In genomic region chr2:157766591-157766990, GRCm38 (mm10) we compare ENCODE assay signal across 19 mouse cellular contexts. TPM values are rescaled to one million over a fixed set of nuclear protein-coding genes. Genes with fewer than 3 reads are reported as not detected.
DNase-seq lines count a peak whose midpoint lies in the region; ATAC-seq and TF ChIP-seq lines count a peak whose summit lies in the region.
"Had no signal": no experiment of that assay in that cellular context is flagged by ENCODE, and none has a peak within 500 bp of the region (broad histone marks: within the 10 kb centered on the region; RNA-seq: fewer than 3 reads in every experiment).

No protein-coding gene starts in this region.

- H3K9ac ChIP-seq in hindbrain, embryonic 14.5 days = no peak overlapping the region
- no peak overlapping the region for H3K9ac ChIP-seq in midbrain, embryonic 15.5 days
- H3K9ac ChIP-seq: heart, embryonic 13.5 days; midbrain, embryonic 12.5 days; neural tube, embryonic 12.5 days had no signal

- WGBS in hindbrain, embryonic 14.5 days = 53% methylated on average over 7 of the region's 7 CpGs
- WGBS in midbrain, embryonic 15.5 days = 59% methylated on average over 7 of the region's 7 CpGs

- H3K4me2 ChIP-seq in hindbrain, embryonic 14.5 days (replicated peaks) = no peak overlapping the region
- no peak overlapping the region for H3K4me2 ChIP-seq in midbrain, embryonic 15.5 days
- H3K4me2 ChIP-seq: heart, embryonic 13.5 days; midbrain, embryonic 12.5 days; neural tube, embryonic 12.5 days had no signal

- no peaks in the 10 kb centered on the region for H3K27me3 ChIP-seq in hindbrain, embryonic 14.5 days (ENCODE audit: control insufficient read depth, insufficient read depth, low read length)
- H3K27me3 ChIP-seq in midbrain, embryonic 15.5 days (replicated peaks) = no peaks in the 10 kb centered on the region
- H3K27me3 ChIP-seq: heart, embryonic 13.5 days; midbrain, embryonic 12.5 days; neural tube, embryonic 12.5 days had no signal

- no peak for ATAC-seq in hindbrain, embryonic 14.5 days (ENCODE audit: low FRiP score)
- no peak for ATAC-seq in midbrain, embryonic 15.5 days (replicated peaks)
- ATAC-seq: CD4-positive, CD25-positive, alpha-beta regulatory T cell, adult 4 months had no signal

- H3K27ac ChIP-seq in hindbrain, embryonic 14.5 days = peak overlapping the region; percentile 79
- peak overlapping the region; percentile 68 for H3K27ac ChIP-seq in midbrain, embryonic 15.5 days
- H3K27ac ChIP-seq: heart, embryonic 13.5 days; midbrain, embryonic 12.5 days; neural tube, embryonic 12.5 days had no signal

- no peaks in the 10 kb centered on the region for H3K36me3 ChIP-seq in hindbrain, embryonic 14.5 days (replicated peaks; ENCODE audit: control insufficient read depth, insufficient read depth)
- H3K36me3 ChIP-seq in midbrain, embryonic 15.5 days (replicated peaks) = no peaks in the 10 kb centered on the region
- H3K36me3 ChIP-seq: heart, embryonic 13.5 days; midbrain, embryonic 12.5 days; neural tube, embryonic 12.5 days had no signal

- peak; percentile 44 to 75 for DNase-seq in layer of hippocampus, adult 18-20 months (ENCODE audit: low spot score in 2 of 2)
- no peak for DNase-seq in layer of hippocampus, postnatal 10 days (ENCODE audit: low spot score in 2 of 2)
- DNase-seq in brain, embryonic 14.5 days (ENCODE audit: low read depth) = peak; percentile 67
- DNase-seq in hindbrain, embryonic 14.5 days (ENCODE audit: low spot score) = no peak
- DNase-seq in right cerebral cortex, adult 2 months (ENCODE audit: low spot score in 2 of 2) = no peak
- no peak for DNase-seq in heart, postnatal 4 days
- DNase-seq: adrenal gland, postnatal 14 days; cerebellum, postnatal 10 days; embryo, embryonic 11 days; gastrocnemius, postnatal 25 days; kidney, adult 2 months; kidney, postnatal 4 days; left cerebral cortex, postnatal 4 days; retina, postnatal 1 day had no signal

- no peak overlapping the region for H3K4me3 ChIP-seq in hindbrain, embryonic 14.5 days (replicated peaks; ENCODE audit: low read length)
- H3K4me3 ChIP-seq in midbrain, embryonic 15.5 days = no peak overlapping the region
- H3K4me3 ChIP-seq: heart, embryonic 13.5 days; midbrain, embryonic 12.5 days; neural tube, embryonic 12.5 days had no signal

- no peaks in the 10 kb centered on the region for H3K9me3 ChIP-seq in hindbrain, embryonic 14.5 days (ENCODE audit: control insufficient read depth, low read length)
- H3K9me3 ChIP-seq in midbrain, embryonic 15.5 days = no peaks in the 10 kb centered on the region
- H3K9me3 ChIP-seq: heart, embryonic 13.5 days; midbrain, embryonic 12.5 days; neural tube, embryonic 12.5 days had no signal

- no peak for TF ChIP-seq POLR2A in brain, embryonic 14.5 days (IDR thresholded peaks at IDR 0.05; ENCODE audit: borderline replicate concordance, extremely low read depth, insufficient read depth, insufficient read length, poor library complexity, severe bottlenecking)

- H3K4me1 ChIP-seq in hindbrain, embryonic 14.5 days (replicated peaks; ENCODE audit: control insufficient read depth, insufficient read depth, low read length) = peaks cover 39% of the 10 kb centered on the region
- peaks cover 43% of the 10 kb centered on the region for H3K4me1 ChIP-seq in midbrain, embryonic 15.5 days

- no peak for TF ChIP-seq CTCF in brain, embryonic 14.5 days (IDR thresholded peaks at IDR 0.05; ENCODE audit: borderline replicate concordance, extremely low read depth, insufficient read depth, insufficient read length)

RNA-seq across cellular contexts. Expression of gene Ctnnbl1, which starts 29.4 kb away (rescaled TPM):
- total RNA-seq in layer of hippocampus, adult 18-20 months (2021) = 10 to 100 TPM; 33.5 to 35.2 TPM
- 10 to 100 TPM; 23.0 to 28.0 TPM for total RNA-seq in layer of hippocampus, postnatal 10 days (2021)
- polyA plus RNA-seq in brain, embryonic 14.5 days (2012; rRNA removed) = 61.8 TPM in 2 replicates
- 53.3 and 59.5 TPM in 2 replicates for polyA plus RNA-seq in hindbrain, embryonic 14.5 days (2014; fragmentation: Nextera tagmentation; extraction: Ambion mirVana)
- polyA plus RNA-seq in midbrain, embryonic 15.5 days (2015; fragmentation: Nextera tagmentation; extraction: Ambion mirVana) = 68.0 and 68.2 TPM in 2 replicates
- 10 to 100 TPM; 16.8 to 18.2 TPM for total RNA-seq in heart, postnatal 4 days (2021)

Comparison
In these comparisons a context has a peak if more than half of its experiments do, and no peak if none do; other contexts are left out.
1. DNase-seq: peak in layer of hippocampus, adult 18-20 months (2 of 2) and brain, embryonic 14.5 days (single experiment); none in layer of hippocampus, postnatal 10 days (0 of 2), hindbrain, embryonic 14.5 days (single experiment), right cerebral cortex, adult 2 months (0 of 2) and heart, postnatal 4 days (single experiment).